Mouse (Mus musculus) hindbrain, embryonic 13.5 days (tissue): ENCODE data around the gene Olig3. TPM values are rescaled to one million over a fixed set of nuclear protein-coding genes. Genes with fewer than 3 reads are reported as not detected.
"Not testable (repeated sequence)": the region's sequence is repeated elsewhere in the genome, so short reads cannot be mapped to it uniquely, and the experiment has no call there.

Experiments
- ATAC-seq: fragments of 200-750 bp; cut with Nextera tagmentation; 2 replicates; pipeline ENCODE4 v1.8.0; 2017; ENCODE audit warnings: moderate TSS enrichment; ENCODE audit not compliant: low FRiP score
- H3K27ac ChIP-seq: fragments of 300-500 bp; sonication (generic); 2 replicates; pipeline ENCODE4 v1.5.1; 2015; ENCODE audit warnings: inconsistent platforms, mild to moderate bottlenecking, moderate library complexity
- H3K27me3 ChIP-seq: fragments of 300-500 bp; sonication (generic); 2 replicates; pipeline ENCODE4 v1.6.1; 2015; ENCODE audit warnings: mild to moderate bottlenecking, inconsistent platforms
- H3K36me3 ChIP-seq: fragments of 300-500 bp; sonication (generic); 2 replicates; pipeline ENCODE4 v1.6.1; 2015; ENCODE audit warnings: mild to moderate bottlenecking, inconsistent platforms
- H3K4me1 ChIP-seq: fragments of 300-500 bp; sonication (generic); replicated peaks from 2 replicates; pipeline ENCODE4 v1.6.1; 2015; ENCODE audit warnings: inconsistent platforms
- H3K4me2 ChIP-seq: fragments of 300-500 bp; sonication (generic); 2 replicates; pipeline ENCODE4 v1.6.1; 2015; ENCODE audit warnings: inconsistent platforms, mild to moderate bottlenecking, moderate library complexity
- H3K4me3 ChIP-seq: fragments of 300-500 bp; sonication (generic); 2 replicates; pipeline ENCODE4 v1.5.1; 2015; ENCODE audit warnings: mild to moderate bottlenecking, inconsistent platforms
- H3K9ac ChIP-seq: fragments of 300-500 bp; sonication (generic); 2 replicates; pipeline ENCODE4 v1.6.1; 2015; ENCODE audit warnings: mild to moderate bottlenecking, inconsistent platforms
- H3K9me3 ChIP-seq: fragments of 300-500 bp; sonication (generic); 2 replicates; pipeline ENCODE4 v1.6.1; 2016; ENCODE audit warnings: inconsistent platforms
- WGBS: fragments of 180-500 bp; shearing (Covaris S2); methylation state at CpG from one replicate; pipeline ENCODE4 v1.1.7; 2015; 5-methylcytosine and 5-hydroxymethylcytosine counted together
- polyA plus RNA-seq: library from polyadenylated mRNA; unstranded; fragments of >200 nt; fragmentation: Nextera tagmentation; extraction: Ambion mirVana; gene quantifications from 2 replicates; pipeline ENCODE4 v1.2.1, GENCODE M21; 2015

Olig3 gene
- polyA plus RNA-seq, 1 experiment from 2014 or later, result 29.9 TPM

DNA sequence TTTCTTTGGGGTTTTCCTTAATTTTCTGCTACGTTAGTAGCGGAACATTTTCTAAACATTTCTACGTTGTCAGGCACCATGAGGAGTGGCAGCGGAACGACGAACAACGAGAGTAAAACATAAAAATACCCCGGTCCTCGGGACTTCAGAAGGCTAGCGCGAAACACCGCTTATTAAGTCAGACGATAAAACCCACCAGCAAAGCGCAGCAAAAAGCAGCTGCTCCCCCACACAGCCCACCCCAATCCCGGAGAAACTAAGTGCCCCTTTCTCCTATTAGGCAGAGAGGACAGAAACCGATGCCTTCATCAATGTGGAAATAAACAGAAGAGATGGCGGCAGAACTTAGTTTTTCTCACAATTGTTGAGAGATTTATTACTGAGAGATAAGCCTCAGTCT lies 6.5 kb downstream of the Olig3 start:
- 0 out of 2 replicates have a peak, but pooled peaks cover 5% of the 10 kb centered on the region for H3K4me1 ChIP-seq
- no peak overlapping the region for H3K9ac ChIP-seq
- H3K27me3 ChIP-seq, result peaks cover 96% of the 10 kb centered on the region
- no peaks in the 10 kb centered on the region for H3K36me3 ChIP-seq
- no peaks in the 10 kb centered on the region for H3K9me3 ChIP-seq
- peak overlapping the region; percentile 19; the same call in 1 of the 2 replicates for H3K4me3 ChIP-seq
- H3K4me2 ChIP-seq, result peak overlapping the region; percentile 41
- ATAC-seq, result no peak
- 5% methylated on average over 17 of the region's 17 CpGs for WGBS
- no peak overlapping the region for H3K27ac ChIP-seq

DNA sequence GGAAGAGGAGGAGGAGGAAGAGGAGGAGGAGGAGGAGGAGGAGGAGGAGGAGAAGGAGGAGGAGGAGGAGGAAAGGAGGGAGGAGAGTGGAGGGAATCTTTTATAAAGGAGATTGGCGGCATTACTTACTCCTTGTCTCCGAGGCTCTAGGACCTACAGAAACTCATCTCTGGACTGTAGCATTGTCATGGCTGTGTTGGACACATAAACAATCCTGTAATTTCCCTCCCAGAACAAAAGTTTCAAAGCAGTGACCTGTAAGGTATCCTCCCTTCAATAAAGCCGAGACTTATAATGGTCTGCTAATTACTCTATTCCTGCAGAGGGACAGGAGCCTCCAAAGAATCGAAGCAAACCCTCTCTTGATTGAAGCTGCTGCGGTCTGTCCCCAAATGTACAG lies 7.0 kb downstream of the Olig3 start:
- Histone ChIP-seq H3K27me3 (peaks cover 92% of the 10 kb centered on the region), H3K36me3 (no peaks in the 10 kb centered on the region), H3K9me3 (no peaks in the 10 kb centered on the region), H3K4me2 (no peak overlapping the region), H3K9ac (no peak overlapping the region), H3K4me3 (no peak overlapping the region), H3K4me1 (0 out of 2 replicates have a peak, but pooled peaks cover 5% of the 10 kb centered on the region), H3K27ac (no peak overlapping the region)
- no peak for ATAC-seq
- 6% methylated on average over 5 of the region's 5 CpGs for WGBS

DNA sequence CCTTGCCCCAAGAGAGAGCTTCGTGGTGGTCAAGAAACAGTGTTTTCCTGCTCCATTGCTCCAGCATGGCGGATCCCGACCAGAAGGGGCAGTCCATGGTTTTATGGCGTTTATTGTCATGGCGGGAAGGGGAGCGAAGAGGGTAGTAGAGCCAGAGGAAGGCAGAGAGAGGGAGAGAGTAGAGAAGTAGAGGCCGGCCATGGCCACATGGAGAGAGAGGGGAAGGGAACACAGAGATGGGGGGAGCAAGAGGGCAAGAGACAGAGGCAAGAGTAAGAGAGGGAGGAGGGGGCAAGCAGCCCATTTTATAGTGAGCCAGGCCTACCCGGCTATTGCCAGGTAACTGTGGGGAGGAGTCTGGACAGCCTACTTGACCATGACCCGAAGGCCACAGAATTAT lies 12.8 kb downstream of the Olig3 start:
- Histone ChIP-seq H3K4me1 (peaks cover 9% of the 10 kb centered on the region; the same call in 1 of the 2 replicates), H3K27ac (no peak overlapping the region), H3K4me2 (no peak overlapping the region), H3K9me3 (no peaks in the 10 kb centered on the region), H3K36me3 (no peaks in the 10 kb centered on the region), H3K27me3 (peaks cover 82% of the 10 kb centered on the region), H3K4me3 (no peak overlapping the region), H3K9ac (no peak overlapping the region)
- 87% methylated on average over 9 of the region's 9 CpGs for WGBS
- no peak for ATAC-seq

DNA sequence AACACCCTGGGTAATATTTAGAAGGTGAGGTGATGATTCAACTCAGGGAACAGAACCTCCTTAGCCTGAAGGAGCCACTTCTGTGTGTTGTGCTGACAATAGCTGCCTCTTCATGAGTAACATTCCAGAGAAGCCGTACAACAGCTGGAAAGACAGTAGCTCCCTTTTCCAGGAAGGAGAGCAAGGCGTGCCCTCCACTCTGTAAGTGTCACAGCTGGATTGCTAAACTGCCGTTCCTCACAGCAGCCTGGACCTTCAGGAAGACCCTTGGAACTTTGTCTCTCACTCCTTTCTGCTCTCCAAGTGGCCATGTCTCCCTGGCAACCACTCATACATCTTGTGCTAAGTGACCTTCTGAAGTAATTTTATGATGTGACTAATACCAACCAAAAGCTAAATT lies 13.8 kb downstream of the Olig3 start:
- H3K4me3 ChIP-seq, result no peak overlapping the region
- peaks cover 80% of the 10 kb centered on the region for H3K27me3 ChIP-seq
- peaks cover 13% of the 10 kb centered on the region; the same call in 1 of the 2 replicates for H3K4me1 ChIP-seq
- no peak overlapping the region for H3K9ac ChIP-seq
- no peaks in the 10 kb centered on the region for H3K9me3 ChIP-seq
- no peak overlapping the region for H3K4me2 ChIP-seq
- ATAC-seq, result no peak
- no peak overlapping the region for H3K27ac ChIP-seq
- H3K36me3 ChIP-seq, result no peaks in the 10 kb centered on the region
- 53% methylated on average over 3 of the region's 3 CpGs for WGBS

DNA sequence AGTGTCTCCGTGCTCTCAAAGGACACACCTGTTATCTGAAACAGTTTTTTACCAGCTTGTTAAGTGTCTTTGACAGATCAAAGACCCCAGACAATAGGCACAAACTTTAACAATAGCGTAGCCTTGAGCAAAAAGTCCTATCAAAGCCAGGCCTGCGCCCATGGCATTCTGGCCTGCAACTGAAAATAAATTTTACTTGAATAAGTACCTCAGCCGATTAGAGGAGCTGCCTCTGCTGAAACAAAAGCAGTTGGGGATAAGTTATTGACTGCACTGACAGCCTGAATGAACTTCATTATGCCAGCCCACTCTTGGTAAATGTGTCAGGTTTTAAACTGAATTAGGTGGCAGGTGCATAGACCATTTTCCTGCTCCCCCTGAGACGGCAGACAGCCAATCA lies 15.9 kb downstream of the Olig3 start:
- ATAC-seq, result no peak
- Histone ChIP-seq H3K27ac (no peak overlapping the region), H3K27me3 (peaks cover 71% of the 10 kb centered on the region), H3K4me3 (no peak overlapping the region), H3K9me3 (no peaks in the 10 kb centered on the region), H3K36me3 (no peaks in the 10 kb centered on the region), H3K4me1 (peaks cover 13% of the 10 kb centered on the region; the same call in 1 of the 2 replicates), H3K9ac (no peak overlapping the region), H3K4me2 (no peak overlapping the region)
- 23% methylated on average over 5 of the region's 5 CpGs for WGBS

- Histone ChIP-seq H3K4me2 (no peak overlapping the region), H3K9ac (no peak overlapping the region), H3K4me1 (peaks cover 13% of the 10 kb centered on the region; the same call in 1 of the 2 replicates), H3K36me3 (no peaks in the 10 kb centered on the region), H3K9me3 (0 out of 2 replicates have a peak, but pooled peaks cover 1% of the 10 kb centered on the region), H3K27me3 (peaks cover 64% of the 10 kb centered on the region), H3K27ac (no peak overlapping the region), H3K4me3 (no peak overlapping the region)
- ATAC-seq, result peak; percentile 59; the same call in 1 of the 2 replicates
- 38% methylated on average over 7 of the region's 7 CpGs for WGBS
These were observed 17.5 kb downstream of the Olig3 start for GRCm38 (mm10) chr10:19373797-19374196.

- H3K4me3 ChIP-seq, result no peak overlapping the region
- H3K4me1 ChIP-seq, result peaks cover 13% of the 10 kb centered on the region; the same call in 1 of the 2 replicates
- no peak overlapping the region for H3K9ac ChIP-seq
- H3K27ac ChIP-seq, result no peak overlapping the region
- no peak for ATAC-seq
- WGBS, result 72% methylated on average over 3 of the region's 3 CpGs
- peaks cover 59% of the 10 kb centered on the region for H3K27me3 ChIP-seq
- H3K36me3 ChIP-seq, result no peaks in the 10 kb centered on the region
- peaks cover 7% of the 10 kb centered on the region; the same call in 1 of the 2 replicates for H3K9me3 ChIP-seq
- no peak overlapping the region for H3K4me2 ChIP-seq
These were observed 18.0 kb downstream of the Olig3 start for GRCm38 (mm10) chr10:19374311-19374710.

DNA sequence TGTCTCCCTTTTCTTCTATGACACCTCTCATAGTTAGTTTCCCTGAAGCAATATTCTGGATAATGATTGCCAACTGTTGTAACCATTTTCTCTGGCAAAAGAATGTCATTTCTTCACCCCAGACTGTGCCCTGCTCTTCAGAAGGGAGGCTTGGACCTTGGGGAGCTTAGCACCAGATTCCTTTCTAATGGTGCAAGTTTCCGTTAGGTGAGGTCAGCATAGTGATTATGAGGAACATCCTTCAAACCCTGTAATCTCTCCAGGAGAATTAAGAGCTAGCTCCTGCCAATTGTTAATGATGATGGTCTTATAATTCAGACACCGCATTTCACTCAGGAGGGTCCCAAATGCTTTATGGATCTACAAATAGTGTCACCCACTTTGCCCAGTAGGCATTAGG lies 19.5 kb downstream of the Olig3 start:
- peaks cover 8% of the 10 kb centered on the region; the same call in 1 of the 2 replicates for H3K9me3 ChIP-seq
- peaks cover 44% of the 10 kb centered on the region for H3K27me3 ChIP-seq
- H3K9ac ChIP-seq, result no peak overlapping the region
- H3K4me1 ChIP-seq, result peaks cover 13% of the 10 kb centered on the region; the same call in 1 of the 2 replicates
- no peak overlapping the region for H3K4me2 ChIP-seq
- H3K27ac ChIP-seq, result no peak overlapping the region
- no peak overlapping the region for H3K4me3 ChIP-seq
- no peak for ATAC-seq
- WGBS, result 86% methylated on average over 2 of the region's 2 CpGs
- no peaks in the 10 kb centered on the region for H3K36me3 ChIP-seq

DNA sequence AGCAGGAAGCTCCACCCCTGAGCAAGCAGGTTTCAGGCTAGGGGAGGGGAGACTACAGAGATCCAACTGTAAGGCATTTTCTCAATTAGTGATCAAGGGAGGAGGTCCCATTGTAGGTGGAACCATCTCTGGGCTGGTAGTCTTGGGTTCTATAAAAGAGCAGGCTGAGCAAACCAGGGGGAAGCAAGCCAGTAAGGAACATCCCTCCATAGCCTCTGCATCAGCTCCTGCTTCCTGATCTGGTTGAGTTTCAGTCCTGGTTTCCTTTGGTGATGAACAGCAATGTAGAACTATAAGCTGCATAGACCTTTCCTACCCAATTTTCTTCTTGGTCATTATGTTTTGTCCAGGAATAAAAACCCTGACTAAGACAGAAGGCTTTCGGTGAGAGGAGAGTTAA lies 24.6 kb downstream of the Olig3 start:
- 100% methylated on average over 1 of the region's 1 CpGs for WGBS

GRCm38 (mm10) chr10:19384176-19384575 lies 27.8 kb downstream of the Olig3 start:
- 87% methylated on average over 3 of the region's 3 CpGs for WGBS
- H3K4me1 ChIP-seq, result no peaks in the 10 kb centered on the region
- ATAC-seq, result no peak
- H3K4me2 ChIP-seq, result no peak overlapping the region
- H3K27ac ChIP-seq, result no peak overlapping the region
- no peak overlapping the region for H3K4me3 ChIP-seq
- H3K9me3 ChIP-seq, result peaks cover 3% of the 10 kb centered on the region; the same call in 1 of the 2 replicates
- no peak overlapping the region for H3K9ac ChIP-seq
- H3K27me3 ChIP-seq, result 0 out of 2 replicates have a peak, but pooled peaks cover 3% of the 10 kb centered on the region
- no peaks in the 10 kb centered on the region for H3K36me3 ChIP-seq

More for the DNA sequence above, 24.6 kb downstream of the Olig3 start:
- not testable (repeated sequence) for H3K27me3 ChIP-seq, H3K4me2 ChIP-seq, H3K4me3 ChIP-seq, H3K4me1 ChIP-seq, ATAC-seq, H3K9ac ChIP-seq, H3K27ac ChIP-seq, H3K36me3 ChIP-seq, H3K9me3 ChIP-seq

- Histone ChIP-seq H3K4me3 (no peak overlapping the region), H3K9me3 (no peaks in the 10 kb centered on the region), H3K27me3 (peaks cover 36% of the 10 kb centered on the region), H3K4me1 (peaks cover 9% of the 10 kb centered on the region), H3K4me2 (no peak overlapping the region), H3K9ac (no peak overlapping the region), H3K27ac (no peak overlapping the region), H3K36me3 (no peaks in the 10 kb centered on the region)
- 88% methylated on average over 4 of the region's 4 CpGs for WGBS
- ATAC-seq, result no peak
These were observed 35.5 kb downstream of the Olig3 start for GRCm38 (mm10) chr10:19391819-19392218.

DNA sequence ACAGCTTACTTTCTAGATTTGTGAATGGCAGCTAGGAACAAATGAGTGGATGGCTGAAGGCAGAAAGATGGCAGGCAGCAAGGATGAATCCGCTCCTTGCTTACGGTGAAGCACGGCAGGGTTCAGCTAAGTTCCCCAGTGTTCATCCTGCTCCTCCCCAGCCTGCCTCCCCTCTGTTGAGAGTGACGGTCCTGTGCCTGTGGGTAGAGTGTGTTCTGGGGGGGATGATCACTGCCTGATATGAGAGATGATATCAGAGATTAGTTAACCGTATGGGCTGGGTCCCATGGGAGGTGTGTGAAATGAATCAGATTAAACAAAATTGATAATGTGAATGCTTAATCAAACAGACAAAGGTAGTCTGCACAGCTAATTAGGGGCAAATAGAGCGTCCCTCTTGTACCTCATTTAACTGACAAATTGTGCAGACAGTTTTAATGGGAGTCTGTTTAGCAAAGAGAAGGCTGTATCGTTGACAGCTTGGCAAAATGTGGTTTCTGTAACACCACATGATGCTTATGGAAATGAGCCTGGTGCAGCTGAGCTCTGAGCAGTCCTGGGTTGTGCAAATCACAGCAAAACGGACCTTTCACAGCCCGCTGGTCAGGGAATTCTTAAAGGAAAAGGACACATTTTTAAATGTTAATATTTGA lies 40.3 kb downstream of the Olig3 start:
- ATAC-seq, result peak; percentile 96
- Histone ChIP-seq H3K36me3 (no peaks in the 10 kb centered on the region), H3K9me3 (no peaks in the 10 kb centered on the region), H3K27ac (no peak overlapping the region), H3K9ac (peak overlapping the region; percentile 39; the same call in 1 of the 2 replicates), H3K4me3 (peak overlapping the region; percentile 8; the same call in 1 of the 2 replicates), H3K27me3 (peaks cover 43% of the 10 kb centered on the region), H3K4me2 (peak overlapping the region; percentile 41), H3K4me1 (peaks cover 24% of the 10 kb centered on the region)
- WGBS, result 14% methylated on average over 9 of the region's 9 CpGs

DNA sequence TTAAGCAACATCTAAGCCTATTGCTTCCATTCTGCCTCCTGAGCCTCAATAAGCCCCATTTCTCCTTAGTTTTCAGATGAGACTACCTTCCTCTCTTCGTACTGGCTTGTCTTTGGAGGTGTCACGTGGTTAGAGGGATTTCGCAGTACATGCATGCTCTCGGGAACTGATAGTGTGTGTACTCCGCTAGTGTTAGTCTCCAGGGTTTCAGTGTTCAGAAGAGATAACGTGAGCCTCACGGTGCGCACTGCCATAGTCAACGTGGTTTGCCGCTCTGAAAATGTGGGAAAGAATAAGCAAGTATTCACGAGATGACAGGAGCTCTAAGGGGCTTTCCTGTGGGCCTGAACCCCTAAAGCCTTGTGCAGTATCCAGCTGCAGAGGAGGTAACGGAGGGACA lies 41.1 kb downstream of the Olig3 start:
- Histone ChIP-seq H3K27ac (no peak overlapping the region), H3K4me3 (no peak overlapping the region), H3K27me3 (peaks cover 40% of the 10 kb centered on the region), H3K36me3 (no peaks in the 10 kb centered on the region), H3K4me2 (peak overlapping the region; percentile 41), H3K9ac (no peak overlapping the region; the same call in 1 of the 2 replicates), H3K9me3 (no peaks in the 10 kb centered on the region), H3K4me1 (peaks cover 24% of the 10 kb centered on the region)
- peak; percentile 60; the same call in 1 of the 2 replicates for ATAC-seq
- WGBS, result 55% methylated on average over 12 of the region's 12 CpGs
